Mouse (Mus musculus) embryonic fibroblast, embryonic 13.5 days (primary cell): ENCODE results near the gene Gm21981.
A peak's percentile ranks its signal among the peaks of the same experiment; 100 is the strongest.

Source experiments
- CTCF ChIP-seq: IDR thresholded peaks from 2 replicates; pipeline ENCODE4 v1.5.1; 2011; ENCODE audit warnings: mild to moderate bottlenecking, control low read depth, low read length, moderate library complexity, borderline replicate concordance; ENCODE audit not compliant: insufficient read depth
- POLR2A ChIP-seq: IDR thresholded peaks from 2 replicates; pipeline ENCODE4 v1.6.1; 2011; ENCODE audit warnings: low read depth, mild to moderate bottlenecking, control low read depth, low read length, moderate library complexity

DNA sequence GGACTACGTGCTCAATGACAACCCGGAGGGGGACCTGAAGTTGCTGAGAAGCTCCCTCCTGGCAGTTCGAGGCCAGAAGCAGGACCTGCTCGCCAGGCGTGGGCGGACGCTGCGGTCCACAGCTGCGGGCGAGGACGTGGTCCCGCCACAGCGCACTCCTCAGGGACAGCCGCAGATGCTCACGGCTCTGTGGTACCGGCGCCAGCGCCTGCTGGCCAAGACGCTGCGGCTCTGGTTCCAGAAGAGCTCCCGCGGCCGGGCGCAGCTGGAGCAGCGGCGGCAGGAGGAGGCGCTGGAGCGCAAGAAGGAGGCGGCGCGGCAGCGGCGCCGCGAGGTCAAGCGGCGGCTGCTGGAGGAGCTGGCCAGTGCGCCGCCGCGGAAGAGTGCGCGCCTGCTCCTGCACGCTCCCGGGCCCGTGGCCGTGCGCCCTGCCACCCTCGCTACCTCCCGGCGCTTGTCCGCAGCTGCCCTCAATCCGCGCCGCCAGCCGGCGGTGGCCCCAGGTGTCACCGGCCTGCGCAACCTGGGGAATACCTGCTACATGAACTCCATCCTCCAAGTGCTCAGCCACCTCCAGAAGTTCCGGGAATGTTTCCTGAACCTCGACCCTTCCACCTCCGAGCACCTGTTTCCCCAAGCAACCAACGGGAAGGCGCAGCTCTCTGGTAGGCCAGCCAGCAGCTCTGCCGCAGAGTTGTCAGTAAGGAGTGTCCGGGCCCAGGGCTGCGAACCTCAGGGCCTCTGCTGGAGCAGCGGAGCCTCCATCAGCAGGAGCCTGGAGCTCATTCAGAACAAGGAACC is 21.7 kb downstream of the Gm21981 start:
- TF ChIP-seq CTCF (no peak), POLR2A (peak; percentile 43; the same call in 1 of the 2 replicates)
